Mouse (Mus musculus) embryo, embryonic 11.5 days (tissue): Measurements from ENCODE around the gene Ap1s1.

Source experiments
- DNase-seq: peaks from one replicate; pipeline ENCODE4 v3.0.0-alpha.2; 2012; ENCODE audit warnings: low read depth, low spot score

Gene Ap1s1

GRCm38 (mm10) chr5:137045402-137046323 lies at the start of gene Ap1s1:
Gene Ap1s1 (minus strand): TSS chr5:137046135.
- peak; percentile 99 for DNase-seq

GRCm38 (mm10) chr5:137095135-137095534 lies 49.2 kb upstream of the Ap1s1 start:
- no peak for DNase-seq

- no peak for DNase-seq
These were observed 47.8 kb upstream of the Ap1s1 start for GRCm38 (mm10) chr5:137093720-137094119.

DNA sequence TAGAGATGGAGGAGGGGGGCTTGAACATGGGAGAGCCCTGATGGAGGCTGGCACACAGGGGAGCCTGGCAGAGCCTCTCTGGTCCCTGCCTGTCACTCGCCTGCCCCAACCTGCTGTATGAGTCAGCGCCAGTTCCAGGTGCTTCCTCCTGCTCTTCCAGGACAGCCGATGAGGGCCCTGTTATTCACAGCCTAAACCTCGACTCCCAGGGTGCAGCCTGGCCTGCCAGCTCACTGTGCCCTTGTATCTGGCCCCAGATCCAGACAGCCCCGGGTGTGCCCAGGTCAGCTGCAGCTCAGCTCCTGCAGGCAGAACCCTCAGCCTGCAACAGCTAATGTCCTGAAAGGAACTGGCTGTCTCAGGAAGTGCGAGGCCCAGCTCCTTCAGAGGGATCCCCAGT lies 45.6 kb upstream of the Ap1s1 start:
- no peak for DNase-seq

GRCm38 (mm10) chr5:137090870-137091269 lies 44.9 kb upstream of the Ap1s1 start:
- DNase-seq, result no peak

- no peak for DNase-seq
These were observed 41.5 kb upstream of the Ap1s1 start for GRCm38 (mm10) chr5:137087410-137087809.

DNA sequence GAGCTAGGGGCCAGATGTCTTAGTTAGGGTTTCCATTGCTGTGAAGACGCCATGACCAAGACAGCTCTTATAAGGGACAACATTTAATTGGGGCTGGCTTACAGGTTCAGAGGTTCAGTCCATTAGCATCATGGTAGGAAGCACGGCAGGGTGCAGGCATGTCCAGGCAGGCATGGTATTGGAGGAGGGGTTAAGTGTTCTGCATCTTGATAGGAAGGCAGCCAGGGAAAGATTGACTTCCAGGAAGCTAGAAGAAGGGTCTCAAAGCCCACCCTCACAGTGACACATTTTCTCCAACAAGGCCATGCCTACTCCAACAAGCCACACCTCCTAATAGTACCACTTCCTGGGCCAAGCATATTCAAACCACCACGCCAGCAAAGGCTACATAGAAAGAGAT lies 39.8 kb upstream of the Ap1s1 start:
- no peak for DNase-seq

DNA sequence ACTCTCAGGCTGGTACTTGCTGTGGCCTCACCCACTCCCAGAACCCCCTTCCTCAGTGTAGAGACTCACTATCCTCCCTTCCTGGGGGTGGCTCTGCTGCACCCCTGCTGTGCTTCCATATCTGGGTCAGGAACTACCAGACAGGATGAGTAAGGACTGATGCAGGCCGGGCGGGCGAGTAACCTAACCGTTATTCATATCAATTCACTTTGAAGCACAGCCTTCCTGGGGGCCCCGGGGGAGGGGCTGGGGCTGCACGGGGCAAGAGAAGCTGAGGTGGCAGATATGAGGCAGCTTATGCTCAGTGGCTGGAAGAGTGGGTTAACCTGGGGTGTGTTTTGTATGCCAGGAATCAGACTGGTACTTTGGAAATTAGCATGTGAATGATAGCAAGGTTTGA lies 39.1 kb upstream of the Ap1s1 start:
- no peak for DNase-seq

DNA sequence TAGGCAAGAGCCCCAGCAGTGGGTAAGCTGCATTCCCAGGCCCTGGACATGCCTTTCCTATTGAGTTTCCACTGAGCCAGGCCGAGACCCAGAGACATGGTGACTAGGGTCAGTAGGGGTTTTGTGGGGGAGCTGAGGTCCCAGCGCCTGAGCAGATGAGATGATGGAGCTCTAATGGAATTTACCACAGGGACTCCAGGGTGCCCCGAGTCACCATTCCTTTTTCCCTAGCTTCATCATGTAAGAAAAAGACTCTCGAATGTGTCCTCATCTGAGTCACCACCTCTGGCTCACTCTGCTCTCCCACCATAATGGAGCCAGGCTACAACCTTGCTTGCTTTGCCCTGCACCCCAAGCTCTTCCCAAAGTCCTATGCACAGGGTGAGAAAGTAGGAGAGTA lies 37.1 kb upstream of the Ap1s1 start:
- no peak for DNase-seq

GRCm38 (mm10) chr5:137079849-137080248 lies 33.9 kb upstream of the Ap1s1 start:
- no peak for DNase-seq

GRCm38 (mm10) chr5:137078616-137079015 lies 32.7 kb upstream of the Ap1s1 start:
- no peak for DNase-seq

- DNase-seq, result no peak
These were observed 32.1 kb upstream of the Ap1s1 start for GRCm38 (mm10) chr5:137078041-137078440.

GRCm38 (mm10) chr5:137077187-137077586 lies 31.3 kb upstream of the Ap1s1 start:
- DNase-seq, result no peak

- DNase-seq, result no peak
These were observed 30.4 kb upstream of the Ap1s1 start for GRCm38 (mm10) chr5:137076191-137076930.

DNA sequence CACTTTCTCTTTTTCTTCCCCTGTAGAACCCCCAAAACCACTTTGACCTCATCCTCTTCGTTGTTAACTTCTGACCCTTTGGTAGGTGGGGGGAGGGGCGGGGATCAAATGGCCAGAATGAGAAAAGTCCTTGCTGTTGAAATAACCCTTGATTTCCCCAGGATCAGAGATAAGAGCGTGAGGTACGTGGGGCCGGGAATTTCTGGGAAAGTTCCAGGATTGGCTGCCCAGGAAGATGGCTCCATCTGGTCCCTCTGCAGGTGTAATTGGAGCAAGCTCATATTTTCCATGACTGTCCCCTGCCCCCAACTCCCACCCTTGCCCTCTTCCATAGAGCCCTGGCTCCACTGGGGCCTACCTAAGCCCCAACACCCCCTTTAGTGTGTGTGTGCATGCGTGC lies 29.8 kb upstream of the Ap1s1 start:
- no peak for DNase-seq

- DNase-seq, result no peak
These were observed 28.3 kb upstream of the Ap1s1 start for GRCm38 (mm10) chr5:137074191-137074651.

GRCm38 (mm10) chr5:137073141-137073540 lies 27.2 kb upstream of the Ap1s1 start:
- DNase-seq, result no peak

DNA sequence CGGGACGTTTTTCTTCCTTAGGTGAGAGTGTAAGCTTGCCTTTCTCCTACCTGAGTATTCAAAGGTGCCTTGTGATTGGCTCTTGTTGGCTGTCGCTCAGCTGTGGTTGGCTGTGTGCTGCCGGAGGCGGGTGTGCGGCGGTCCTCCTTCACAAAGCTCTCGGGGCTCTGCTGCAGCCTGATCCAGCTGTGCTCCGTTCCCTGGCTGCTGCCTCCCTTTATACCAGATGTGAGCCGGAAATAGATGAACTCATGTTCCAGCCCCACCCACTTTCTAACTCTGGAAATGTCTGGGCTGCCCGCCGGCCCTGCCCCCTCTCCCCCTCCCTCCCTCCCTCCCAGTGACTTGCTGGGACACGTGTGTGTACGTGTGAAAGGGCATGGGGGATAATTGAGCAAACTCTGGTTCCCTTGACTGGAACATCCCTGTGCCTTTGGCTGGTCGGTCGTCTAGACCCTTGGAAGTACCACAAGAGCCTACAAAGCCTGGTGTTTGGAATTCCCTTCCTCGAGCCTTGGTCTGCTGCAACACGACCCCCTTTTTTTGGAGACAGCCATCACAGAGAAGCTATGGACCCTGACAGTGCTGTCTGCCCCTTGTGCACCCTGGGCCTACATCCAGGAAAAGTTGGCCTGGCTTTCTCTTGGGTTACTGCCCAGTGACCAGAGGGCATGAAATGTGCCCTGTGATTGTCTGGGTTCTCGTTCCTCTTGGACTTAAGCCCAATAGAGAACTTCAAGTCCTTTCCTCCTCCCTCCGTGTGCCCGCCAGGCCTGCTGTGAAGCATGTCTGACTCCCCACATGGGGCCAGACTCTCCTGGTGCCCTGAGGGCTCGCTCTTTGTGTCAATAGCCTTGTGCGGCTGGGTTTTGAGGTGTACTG lies 26.4 kb upstream of the Ap1s1 start, which contains the start of gene Serpine1:
TSS of gene Serpine1 (minus strand) at position 190 of the 882 bp plus-strand sequence.
- DNase-seq, result peak; percentile 54

DNA sequence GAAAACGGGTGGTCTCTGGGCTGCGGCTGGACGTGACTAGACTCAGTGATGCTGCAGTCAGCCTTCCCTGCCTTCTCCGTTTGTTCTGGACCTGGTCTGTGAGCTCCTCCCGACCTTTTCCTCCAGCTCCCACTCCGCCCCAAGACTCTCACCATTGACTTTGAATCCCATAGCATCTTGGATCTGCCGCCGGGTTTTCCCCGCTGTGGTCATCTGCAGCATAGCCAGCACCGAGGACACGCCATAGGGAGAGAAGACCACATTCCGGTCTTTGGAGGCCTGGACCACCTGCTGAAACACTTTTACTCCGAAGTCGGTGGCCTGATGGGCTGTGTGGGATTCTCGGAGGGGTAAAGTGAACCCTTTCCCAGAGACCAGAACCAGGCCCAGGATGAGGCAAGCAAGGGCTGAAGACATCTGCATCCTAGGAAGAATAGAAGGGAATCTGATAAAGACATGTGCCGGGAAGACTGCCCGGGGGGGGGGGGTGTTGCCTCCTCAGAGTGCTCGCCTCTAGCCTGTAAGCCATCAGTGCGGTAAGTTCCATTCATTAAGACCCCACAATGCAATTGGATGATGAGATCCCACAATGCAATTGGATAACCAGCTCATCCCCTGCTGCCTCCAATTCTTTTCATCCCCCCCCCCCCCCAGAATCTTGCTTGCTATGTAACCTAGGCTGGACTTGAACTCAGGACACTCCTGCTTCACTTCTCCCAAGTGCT lies 25.1 kb upstream of the Ap1s1 start:
- DNase-seq, result no peak

GRCm38 (mm10) chr5:137068711-137069110 lies 22.8 kb upstream of the Ap1s1 start:
- no peak for DNase-seq

DNA sequence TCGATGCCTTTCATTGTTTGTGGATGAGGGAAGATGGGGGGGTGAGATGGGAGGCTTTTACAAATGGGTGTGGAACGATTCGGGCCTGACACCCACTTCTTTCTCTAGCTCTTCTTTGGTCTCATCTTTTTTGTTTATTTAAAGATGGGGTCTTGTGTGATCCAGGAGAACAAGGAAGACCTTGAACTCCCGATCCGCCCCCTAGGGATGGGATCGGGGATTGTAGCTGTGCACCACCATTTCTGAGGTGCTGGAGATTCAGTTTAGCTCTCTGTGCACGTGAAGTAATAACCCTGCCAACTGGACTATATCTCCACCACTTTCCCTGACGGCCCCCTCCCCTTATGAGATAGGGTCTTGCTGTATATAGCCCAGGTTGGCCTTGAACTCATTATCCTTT lies 20.0 kb upstream of the Ap1s1 start:
- no peak for DNase-seq
